25 mouse cellular contexts compared by ENCODE assay signal in genomic region chr19:26994586-26995352, GRCm38 (mm10).
DNase-seq lines count a peak whose midpoint lies in the region; ATAC-seq lines count a peak whose summit lies in the region.
"Had no signal": no experiment of that assay in that cellular context is flagged by ENCODE, and none has a peak within 500 bp of the region (broad histone marks: within the 10 kb centered on the region; RNA-seq: fewer than 3 reads in every experiment).

No protein-coding gene starts in this region.

- DNase-seq in kidney, postnatal 10 days = no peak
- no peak for DNase-seq in lung, adult 18-20 months
- DNase-seq in urinary bladder, postnatal 14 days (ENCODE audit: low spot score) = peak; percentile 12
- no peak for DNase-seq in urinary bladder, adult 2 months (ENCODE audit: low spot score)
- no peak for DNase-seq in embryo, embryonic 11 days
- DNase-seq: adrenal gland, postnatal 10 days; cerebellum, adult 2 months; cerebellum, postnatal 25 days; heart, postnatal 36 days; liver; lung, postnatal 36 days; thymus, postnatal 36 days had no signal

- H3K9me3 ChIP-seq in kidney, embryonic 16.5 days (ENCODE audit: low read length) = no peaks in the 10 kb centered on the region
- no peaks in the 10 kb centered on the region for H3K9me3 ChIP-seq in lung, embryonic 16.5 days (ENCODE audit: control insufficient read depth, low read length)
- H3K9me3 ChIP-seq: embryonic facial prominence, embryonic 13.5 days; forebrain, embryonic 15.5 days; heart, embryonic 15.5 days; hindbrain, embryonic 15.5 days; limb, embryonic 10.5 days; liver, embryonic 15.5 days; megakaryocyte, embryonic 14.5 days; midbrain, embryonic 13.5 days had no signal

- WGBS in kidney, embryonic 16.5 days = 23% methylated on average over 4 of the region's 4 CpGs
- WGBS in lung, embryonic 16.5 days = 52% methylated on average over 4 of the region's 4 CpGs

- peak; percentile 57 for ATAC-seq in kidney, embryonic 16.5 days (ENCODE audit: low FRiP score, low TSS enrichment)
- ATAC-seq in lung, embryonic 16.5 days (ENCODE audit: low read depth) = peak; percentile 38; the same call in 1 of the 2 replicates
- ATAC-seq: forebrain, embryonic 15.5 days; intestine, embryonic 16.5 days; midbrain, embryonic 13.5 days had no signal

- peak overlapping the region; percentile 44 for H3K27ac ChIP-seq in kidney, embryonic 16.5 days (ENCODE audit: low read length)
- peak overlapping the region; percentile 27; the same call in 1 of the 2 replicates for H3K27ac ChIP-seq in lung, embryonic 16.5 days (ENCODE audit: low read length)
- H3K27ac ChIP-seq: embryonic facial prominence, embryonic 13.5 days; forebrain, embryonic 15.5 days; heart, embryonic 15.5 days; hindbrain, embryonic 15.5 days; limb, embryonic 10.5 days; liver, embryonic 15.5 days; midbrain, embryonic 13.5 days; stomach, postnatal 0 days had no signal

- H3K4me3 ChIP-seq in kidney, embryonic 16.5 days (ENCODE audit: low read length) = no peak overlapping the region
- no peak overlapping the region for H3K4me3 ChIP-seq in lung, embryonic 16.5 days (ENCODE audit: low read length)
- H3K4me3 ChIP-seq: embryonic facial prominence, embryonic 13.5 days; erythroblast, embryonic 14.5 days; forebrain, embryonic 15.5 days; heart, embryonic 15.5 days; hindbrain, embryonic 15.5 days; limb, embryonic 10.5 days; liver, embryonic 15.5 days; megakaryocyte, embryonic 14.5 days; midbrain, embryonic 13.5 days had no signal

- no peak overlapping the region for H3K4me2 ChIP-seq in kidney, embryonic 16.5 days (replicated peaks; ENCODE audit: low read depth, low read length)
- H3K4me2 ChIP-seq in lung, embryonic 16.5 days (ENCODE audit: low read depth, low read length) = no peak overlapping the region
- H3K4me2 ChIP-seq: embryonic facial prominence, embryonic 13.5 days; forebrain, embryonic 15.5 days; heart, embryonic 15.5 days; hindbrain, embryonic 15.5 days; liver, embryonic 15.5 days; midbrain, embryonic 13.5 days had no signal

- no peaks in the 10 kb centered on the region for H3K27me3 ChIP-seq in kidney, embryonic 16.5 days (ENCODE audit: insufficient read depth, low read length)
- H3K27me3 ChIP-seq in lung, embryonic 16.5 days (ENCODE audit: control insufficient read depth, insufficient read depth, low read depth, low read length) = no peaks in the 10 kb centered on the region
- H3K27me3 ChIP-seq: embryonic facial prominence, embryonic 13.5 days; forebrain, embryonic 15.5 days; heart, embryonic 15.5 days; hindbrain, embryonic 15.5 days; liver, embryonic 15.5 days; megakaryocyte, embryonic 14.5 days; midbrain, embryonic 13.5 days had no signal

- no peak overlapping the region for H3K9ac ChIP-seq in kidney, embryonic 16.5 days (replicated peaks; ENCODE audit: low read length)
- no peak overlapping the region for H3K9ac ChIP-seq in lung, embryonic 16.5 days (ENCODE audit: low read length)
- H3K9ac ChIP-seq: embryonic facial prominence, embryonic 13.5 days; forebrain, embryonic 15.5 days; heart, embryonic 15.5 days; hindbrain, embryonic 15.5 days; liver, embryonic 15.5 days; midbrain, embryonic 13.5 days had no signal

- H3K4me1 ChIP-seq in kidney, embryonic 16.5 days (ENCODE audit: insufficient read depth, low read length) = peaks cover 13% of the 10 kb centered on the region
- H3K4me1 ChIP-seq in lung, embryonic 16.5 days (replicated peaks; ENCODE audit: control insufficient read depth, insufficient read depth, low read length) = peaks cover 2% of the 10 kb centered on the region; the same call in 1 of the 2 replicates
- H3K4me1 ChIP-seq: embryonic facial prominence, embryonic 13.5 days; forebrain, embryonic 15.5 days; heart, embryonic 15.5 days; hindbrain, embryonic 15.5 days; limb, embryonic 10.5 days; liver, embryonic 15.5 days had no signal

- no peaks in the 10 kb centered on the region for H3K36me3 ChIP-seq in kidney, embryonic 16.5 days (ENCODE audit: insufficient read depth, low read length)
- H3K36me3 ChIP-seq in lung, embryonic 16.5 days (ENCODE audit: control insufficient read depth, insufficient read depth, low read length) = no peaks in the 10 kb centered on the region
- H3K36me3 ChIP-seq: embryonic facial prominence, embryonic 13.5 days; forebrain, embryonic 15.5 days; heart, embryonic 15.5 days; hindbrain, embryonic 15.5 days; limb, embryonic 10.5 days; liver, embryonic 15.5 days; midbrain, embryonic 13.5 days had no signal
